Mouse (Mus musculus) R1 (cell line): ENCODE measurements around the gene Sez6.

Experiments used
- DNase-seq: peaks from one replicate; pipeline ENCODE4 v3.0.0-alpha.2; 2018; ENCODE audit warnings: low read depth, low spot score

Sez6 gene

DNA sequence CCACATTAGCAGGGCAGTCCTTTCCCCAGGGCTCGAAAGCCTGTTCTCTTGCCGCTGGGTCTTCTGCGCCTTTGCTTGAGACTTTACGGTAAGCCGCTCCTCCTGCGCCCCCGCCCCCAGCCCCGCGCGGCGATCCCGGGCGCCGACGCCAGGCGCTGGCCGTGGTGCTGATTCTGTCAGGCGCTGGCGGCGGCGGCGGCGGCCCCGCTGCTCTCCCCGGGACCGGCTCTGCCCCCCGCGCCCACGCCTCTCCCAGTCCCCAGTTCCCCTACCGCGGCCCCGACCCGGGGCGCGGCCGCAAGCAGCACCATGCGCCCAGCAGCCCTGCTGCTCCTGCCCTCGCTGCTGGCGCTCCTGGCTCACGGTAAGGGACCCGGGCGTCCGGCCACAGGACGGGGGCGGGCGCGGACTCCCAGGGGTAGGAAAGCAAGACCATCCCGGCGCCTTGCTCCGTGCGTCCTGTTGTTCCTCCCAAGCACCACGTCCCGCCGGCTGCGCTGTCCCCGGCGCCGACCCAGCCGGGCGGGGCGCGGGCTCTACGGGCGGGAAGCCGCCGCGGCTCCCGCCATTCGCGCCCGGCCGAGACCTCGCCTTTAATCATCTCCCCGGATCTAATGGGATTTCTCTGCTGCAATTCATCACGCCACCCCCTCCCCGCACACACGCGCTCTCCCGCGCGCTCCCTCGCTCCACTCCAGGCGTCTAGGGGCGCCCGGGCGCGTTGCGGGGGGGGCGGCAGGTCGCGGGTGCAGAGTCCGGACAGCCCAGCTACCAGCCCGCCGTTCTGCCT, at the start of gene Sez6:
TSS of gene Sez6 (plus strand) at position 50 of the 790 bp plus-strand sequence.
- DNase-seq, result peak; percentile 82

DNA sequence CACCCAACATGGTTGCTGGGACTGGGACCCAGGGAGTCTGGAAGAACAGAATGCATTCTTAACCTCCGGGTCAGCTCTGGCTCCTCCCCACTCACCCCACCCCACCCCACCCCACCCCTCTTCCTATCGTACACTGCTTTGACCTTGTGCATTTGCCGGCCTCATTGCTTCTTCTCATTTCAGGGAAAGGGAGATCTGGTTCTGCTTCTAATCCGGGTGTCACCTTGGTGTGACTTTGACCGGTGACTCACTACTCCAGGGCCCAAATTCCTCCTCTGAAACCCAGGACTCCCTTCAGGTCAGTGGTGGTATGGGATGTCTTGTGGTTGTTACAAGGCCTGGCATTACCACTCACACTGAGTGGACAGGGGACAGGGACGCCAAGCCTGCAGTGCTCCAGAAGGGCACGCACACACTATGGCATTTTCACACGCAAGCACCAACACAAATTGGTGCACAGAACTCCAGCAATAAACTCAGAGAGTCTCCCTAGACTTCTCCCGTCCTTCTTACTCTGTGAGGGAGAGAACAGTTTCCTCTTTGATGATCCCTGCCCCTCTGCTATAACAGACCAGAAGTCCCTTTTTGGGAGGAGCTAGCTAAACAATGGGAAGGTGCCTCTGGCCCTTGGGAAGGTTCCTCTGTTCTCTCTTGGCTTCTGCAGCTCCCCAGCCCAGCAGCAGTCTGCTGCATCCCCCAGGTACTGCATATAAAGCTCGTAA, 45.9 kb upstream of the Sez6 start:
- DNase-seq, result peak; percentile 97

DNA sequence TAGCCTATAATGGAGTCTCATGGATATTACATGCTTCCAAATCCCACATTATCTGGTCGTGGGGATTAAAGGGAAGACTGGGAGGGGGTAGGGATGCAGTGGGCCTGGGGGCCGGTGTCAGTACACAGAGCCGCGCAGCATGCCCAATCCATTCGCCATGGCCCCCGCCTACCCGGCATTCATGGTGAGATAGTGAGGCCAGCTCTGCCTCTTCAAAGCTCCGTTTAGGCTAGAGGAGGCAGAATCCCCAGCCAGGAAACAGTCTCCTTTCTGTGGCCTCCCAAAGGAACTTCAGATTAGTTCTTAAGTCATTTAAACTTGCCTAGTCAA, 45.4 kb upstream of the Sez6 start:
- DNase-seq, result no peak

GRCm38 (mm10) chr11:77887373-77887960, 43.1 kb upstream of the Sez6 start:
- peak; percentile 60 for DNase-seq

- DNase-seq, result no peak
Measured at GRCm38 (mm10) chr11:77888846-77889245, 41.8 kb upstream of the Sez6 start.

GRCm38 (mm10) chr11:77889484-77889883, 41.1 kb upstream of the Sez6 start:
- DNase-seq, result no peak

- peak; percentile 45 for DNase-seq
Measured at GRCm38 (mm10) chr11:77890648-77891258, 39.8 kb upstream of the Sez6 start.

- peak; percentile 82 for DNase-seq
Measured at GRCm38 (mm10) chr11:77892883-77893282, 37.7 kb upstream of the Sez6 start.

GRCm38 (mm10) chr11:77893283-77893682, 37.3 kb upstream of the Sez6 start:
- no peak for DNase-seq

DNA sequence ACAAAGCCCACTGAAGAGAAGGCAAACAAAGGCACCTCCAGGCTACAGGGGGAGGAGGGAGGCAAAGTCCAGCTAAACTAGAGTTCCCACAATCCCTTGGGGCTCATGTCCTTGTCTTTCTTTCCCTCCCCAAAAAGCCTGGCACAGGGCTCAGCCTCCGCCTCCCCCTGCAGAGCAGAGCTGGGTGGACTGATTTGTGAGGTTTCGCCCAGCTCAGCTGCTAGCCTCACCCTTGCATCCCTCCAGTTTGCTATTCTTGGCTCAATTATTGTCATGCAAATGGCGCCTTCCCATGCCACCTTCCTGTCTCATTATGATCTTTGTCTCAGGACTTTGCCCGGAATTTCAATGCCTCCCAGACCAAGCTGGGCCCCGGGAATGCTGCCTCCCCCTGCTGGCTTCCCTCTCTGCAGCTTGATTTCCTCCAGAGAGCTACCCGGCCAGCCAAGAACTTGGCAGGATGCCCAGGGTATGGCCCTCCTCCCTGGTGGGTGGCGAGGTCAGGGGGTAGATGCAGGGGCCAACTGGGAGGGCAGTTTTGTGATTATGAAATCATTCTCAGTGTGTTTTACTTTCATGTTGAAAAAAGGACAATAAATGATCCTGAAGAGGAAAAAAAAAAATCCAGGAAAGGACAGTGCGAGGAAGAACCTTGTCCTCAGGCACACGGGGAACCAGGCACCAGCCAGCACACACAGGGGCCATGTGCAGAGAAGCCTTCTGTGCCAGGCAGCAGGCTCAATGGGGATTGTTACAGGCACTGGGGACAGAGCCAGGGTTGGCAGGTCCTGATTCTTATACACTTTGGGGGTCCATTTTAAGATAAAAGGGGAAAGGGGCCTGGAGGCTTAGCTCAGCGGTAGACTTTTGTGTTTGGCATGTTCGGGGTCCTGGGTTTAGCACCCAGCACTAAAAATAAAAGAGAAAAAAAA, 36.5 kb upstream of the Sez6 start, which contains the start of gene Pipox:
TSS of gene Pipox (minus strand) at position 310 of the 932 bp plus-strand sequence.
- peak; percentile 100 for DNase-seq

DNA sequence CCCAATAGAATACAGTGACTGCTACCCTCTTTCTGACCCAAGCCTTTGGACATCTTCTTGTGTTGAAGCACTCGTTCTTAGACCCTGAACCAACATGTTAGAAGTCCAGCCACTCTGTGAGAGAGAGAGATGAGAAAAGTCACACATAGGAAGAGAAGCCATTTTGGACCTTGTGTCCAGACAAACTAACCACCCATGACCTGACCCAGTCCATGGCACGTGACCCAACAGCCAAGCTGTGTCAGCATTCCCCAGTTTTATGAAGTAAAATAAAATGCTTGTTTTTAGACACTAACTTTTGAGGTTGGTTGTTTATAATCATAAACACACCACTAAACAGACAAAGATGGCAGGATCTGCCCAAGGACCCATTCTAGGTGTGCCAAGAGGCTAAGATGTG, 35.6 kb upstream of the Sez6 start:
- DNase-seq, result no peak

GRCm38 (mm10) chr11:77896011-77896410, 34.6 kb upstream of the Sez6 start:
- DNase-seq, result no peak

GRCm38 (mm10) chr11:77896480-77896819, 34.1 kb upstream of the Sez6 start:
- no peak for DNase-seq

DNA sequence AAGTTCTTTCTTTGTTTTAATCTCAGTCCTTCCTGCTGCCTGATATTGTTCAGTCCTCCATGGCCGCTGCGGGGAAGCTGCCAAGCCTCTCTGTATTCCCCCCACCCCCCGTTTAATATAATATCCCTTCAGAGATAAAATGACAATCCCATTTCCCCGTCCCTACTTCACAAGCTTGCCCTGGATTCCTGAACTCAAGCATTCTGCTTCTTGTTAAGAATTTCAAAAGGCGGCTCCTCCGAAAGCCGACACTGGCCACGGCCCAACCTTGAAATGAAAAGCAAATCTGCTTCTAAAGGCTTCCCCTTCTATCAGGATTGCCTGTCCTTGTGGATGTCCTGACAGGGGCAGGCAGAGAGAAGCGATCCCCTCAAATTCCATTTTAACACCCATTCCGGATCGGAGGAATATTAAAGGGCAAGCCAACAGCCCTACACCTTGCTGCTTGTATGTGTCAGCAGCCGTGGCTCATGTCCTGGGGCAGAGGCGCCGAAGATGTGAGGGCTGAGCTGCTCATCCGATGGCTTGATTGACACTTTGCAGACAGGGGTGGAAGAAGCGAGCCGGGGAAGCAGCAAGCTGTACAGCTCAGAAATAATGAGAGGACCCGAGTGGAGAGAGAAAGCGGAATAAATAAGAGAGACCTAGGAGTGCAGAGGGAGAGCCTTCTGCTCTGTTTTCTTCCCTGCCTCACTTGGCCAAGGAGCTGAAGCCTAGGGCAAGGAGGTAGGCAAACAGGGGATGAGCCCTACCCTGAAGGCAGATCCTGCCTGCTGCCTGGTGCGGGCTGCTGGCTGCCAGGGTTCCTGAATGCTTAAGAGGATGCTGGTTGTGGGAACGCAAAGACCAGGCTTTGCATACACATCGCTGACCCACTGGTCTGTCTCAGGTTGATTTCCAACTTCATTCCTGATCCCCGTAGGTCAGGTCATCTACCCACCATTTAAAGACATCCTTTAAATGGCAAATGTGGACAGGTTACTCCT, 33.5 kb upstream of the Sez6 start:
- DNase-seq, result peak; percentile 51

GRCm38 (mm10) chr11:77900187-77900586, 30.4 kb upstream of the Sez6 start:
- no peak for DNase-seq

DNA sequence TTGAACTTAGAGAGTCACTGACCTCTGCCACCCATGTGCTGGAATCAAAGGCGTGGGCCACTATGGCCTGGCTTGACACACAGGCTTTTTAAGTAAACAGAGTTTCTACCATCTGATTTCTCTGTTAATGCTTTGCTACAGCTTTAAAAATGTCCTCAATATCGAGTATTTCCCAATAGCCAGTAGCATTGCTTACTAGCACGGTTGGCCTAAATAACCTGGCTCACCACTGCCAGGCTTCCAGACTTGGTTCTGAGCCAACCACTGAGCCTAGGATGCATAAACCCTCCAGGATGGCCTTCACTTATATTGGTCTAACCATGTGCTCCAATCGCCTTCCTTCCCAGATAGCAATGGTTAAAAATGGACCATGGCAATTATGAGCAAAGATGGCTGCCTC, 29.9 kb upstream of the Sez6 start:
- no peak for DNase-seq

GRCm38 (mm10) chr11:77901366-77901765, 29.2 kb upstream of the Sez6 start:
- no peak for DNase-seq

GRCm38 (mm10) chr11:77901775-77902355, 28.7 kb upstream of the Sez6 start:
- no peak for DNase-seq

DNA sequence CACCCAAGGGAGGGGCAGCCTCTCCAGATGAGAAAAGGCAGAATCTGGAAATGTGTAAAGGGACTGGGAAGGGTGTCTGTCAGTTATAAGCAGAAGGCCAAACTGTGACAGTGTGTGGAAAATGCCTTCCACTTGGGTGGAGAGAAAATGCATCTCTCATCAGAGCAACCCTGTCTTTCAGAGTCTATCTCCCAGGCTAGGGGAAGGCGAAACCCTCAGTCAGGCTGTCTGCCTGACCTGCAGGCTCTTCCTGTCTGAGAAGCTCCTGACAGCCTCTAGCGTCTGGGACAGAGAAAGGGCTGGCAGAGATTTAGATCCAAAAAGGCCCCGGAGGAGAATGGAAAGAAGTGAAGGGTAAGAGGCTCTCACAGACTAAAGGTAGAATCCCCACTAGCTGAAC, 26.8 kb upstream of the Sez6 start:
- peak; percentile 71 for DNase-seq

GRCm38 (mm10) chr11:77904707-77905106, 25.9 kb upstream of the Sez6 start:
- peak; percentile 94 for DNase-seq
